ENCODE assay signal across 8 mouse cellular contexts in genomic region chr11:101009888-101010784, GRCm38 (mm10). TPM values are rescaled to one million over a fixed set of nuclear protein-coding genes. Genes with fewer than 3 reads are reported as not detected.
A peak's percentile ranks its signal among the peaks of the same experiment; 100 is the strongest.
DNase-seq lines count a peak whose midpoint lies in the region; ATAC-seq and TF ChIP-seq lines count a peak whose summit lies in the region.

No protein-coding gene starts in this region.

- peak overlapping the region; percentile 71 for H3K4me3 ChIP-seq in kidney, adult 2 months (ENCODE audit: insufficient read depth, low read depth, low read length)
- peak overlapping the region; percentile 68 for H3K4me3 ChIP-seq in embryonic facial prominence, embryonic 12.5 days
- peak overlapping the region; percentile 59 for H3K4me3 ChIP-seq in hindbrain, embryonic 15.5 days
- H3K4me3 ChIP-seq in liver, embryonic 16.5 days (ENCODE audit: low read depth, low read length): peak overlapping the region; percentile 94

- DNase-seq in kidney, adult 2 months: peak; percentile 30
- no peak for DNase-seq in kidney, adult 11 months
- DNase-seq in Patski (ENCODE audit: low read depth, low spot score): no peak
- DNase-seq in retina, embryonic 14.5 days (ENCODE audit: low spot score): peak; percentile 45
- DNase-seq in natural killer cell, adult 2 months (ENCODE audit: low spot score in 2 of 2): no peak

- no peaks in the 10 kb centered on the region for H3K9me3 ChIP-seq in embryonic facial prominence, embryonic 12.5 days
- H3K9me3 ChIP-seq in hindbrain, embryonic 15.5 days: no peaks in the 10 kb centered on the region
- no peaks in the 10 kb centered on the region for H3K9me3 ChIP-seq in liver, embryonic 16.5 days (replicated peaks; ENCODE audit: control insufficient read depth, low read length)

- in situ Hi-C loops in Patski (cut with MboI; ENCODE audit: low pct_unique_long_range_greater_than_20kb): loop anchor here (5.0 kb wide), 1 partner anchor 33 kb away; no protein-coding TSS in a partner anchor

- H3K27ac ChIP-seq in kidney, adult 2 months (ENCODE audit: insufficient read depth, low read depth, low read length): peak overlapping the region; percentile 46; the same call in 1 of the 2 replicates
- peak overlapping the region; percentile 84 for H3K27ac ChIP-seq in embryonic facial prominence, embryonic 12.5 days
- peak overlapping the region; percentile 87 for H3K27ac ChIP-seq in hindbrain, embryonic 15.5 days (replicated peaks)
- H3K27ac ChIP-seq in liver, embryonic 16.5 days (ENCODE audit: low read length): peak overlapping the region; percentile 100

- peaks cover 2% of the 10 kb centered on the region; the same call in 1 of the 2 replicates for H3K36me3 ChIP-seq in kidney, adult 2 months (ENCODE audit: control insufficient read depth, insufficient read depth, low read length)
- H3K36me3 ChIP-seq in embryonic facial prominence, embryonic 12.5 days: peaks cover 7% of the 10 kb centered on the region
- peaks cover 17% of the 10 kb centered on the region for H3K36me3 ChIP-seq in hindbrain, embryonic 15.5 days
- H3K36me3 ChIP-seq in liver, embryonic 16.5 days (ENCODE audit: control insufficient read depth, insufficient read depth): peaks cover 24% of the 10 kb centered on the region

- peak overlapping the region; percentile 73 for H3K9ac ChIP-seq in embryonic facial prominence, embryonic 12.5 days
- H3K9ac ChIP-seq in hindbrain, embryonic 15.5 days: peak overlapping the region; percentile 76
- peak overlapping the region; percentile 96 for H3K9ac ChIP-seq in liver, embryonic 16.5 days (ENCODE audit: low read depth, low read length)

- no peaks in the 10 kb centered on the region for H3K27me3 ChIP-seq in kidney, adult 2 months (replicated peaks; ENCODE audit: control insufficient read depth, insufficient read depth, low read length)
- H3K27me3 ChIP-seq in Patski: no peaks in the 10 kb centered on the region
- H3K27me3 ChIP-seq in embryonic facial prominence, embryonic 12.5 days: no peaks in the 10 kb centered on the region
- no peaks in the 10 kb centered on the region for H3K27me3 ChIP-seq in hindbrain, embryonic 15.5 days
- H3K27me3 ChIP-seq in liver, embryonic 16.5 days (ENCODE audit: control insufficient read depth, insufficient read depth, low read depth, low read length): no peaks in the 10 kb centered on the region

- POLR2A ChIA-PET in Patski (lab: Charles Lee): interaction anchor here (0.6 to 2.1 kb wide), 6 partner anchors 12 to 41 kb away, joined by 3 to 8 read pairs (median 4); no protein-coding TSS in a partner anchor

- CTCF ChIA-PET in Patski (lab: Charles Lee): interaction anchor here (0.6 to 1.6 kb wide), 7 partner anchors 9 to 46 kb away, joined by 3 to 6 read pairs (median 3); no protein-coding TSS in a partner anchor

- 8% methylated on average over 29 of the region's 29 CpGs for WGBS in kidney, adult 2 months
- 11% methylated on average over 29 of the region's 29 CpGs for WGBS in embryonic facial prominence, embryonic 12.5 days
- 6% methylated on average over 29 of the region's 29 CpGs for WGBS in hindbrain, embryonic 15.5 days
- WGBS in liver, embryonic 16.5 days (ENCODE audit: insufficient replicate concordance): 2% methylated on average over 29 of the region's 29 CpGs

- no peak for ATAC-seq in Patski
- no peak for ATAC-seq in embryonic facial prominence, embryonic 12.5 days (ENCODE audit: insufficient number of reproducible peaks, insufficient read depth, low FRiP score, low TSS enrichment)
- peak; percentile 16; the same call in 1 of the 2 replicates for ATAC-seq in hindbrain, embryonic 15.5 days (ENCODE audit: low FRiP score, low read depth)
- peak; percentile 82 for ATAC-seq in liver, embryonic 16.5 days (ENCODE audit: low read depth)

- H3K4me2 ChIP-seq in embryonic facial prominence, embryonic 12.5 days (replicated peaks): peak overlapping the region; percentile 74
- H3K4me2 ChIP-seq in hindbrain, embryonic 15.5 days: peak overlapping the region; percentile 57
- H3K4me2 ChIP-seq in liver, embryonic 16.5 days (ENCODE audit: low read depth, low read length): peak overlapping the region; percentile 94

- no peak for TF ChIP-seq CTCF in kidney, adult 2 months (conservative IDR thresholded peaks at IDR 0.05; ENCODE audit: insufficient read depth, insufficient read length, low read depth, low read length)
- TF ChIP-seq CTCF in Patski (IDR thresholded peaks at IDR 0.05): peak; percentile 29

- no peak for TF ChIP-seq POLR2A in kidney, adult 2 months (IDR thresholded peaks at IDR 0.05; ENCODE audit: low read depth, low read length)

- no peaks in the 10 kb centered on the region for H3K4me1 ChIP-seq in kidney, adult 2 months (ENCODE audit: control insufficient read depth, insufficient read depth, low read length)
- H3K4me1 ChIP-seq in embryonic facial prominence, embryonic 12.5 days: peaks cover 9% of the 10 kb centered on the region
- H3K4me1 ChIP-seq in hindbrain, embryonic 15.5 days (replicated peaks): peaks cover 38% of the 10 kb centered on the region
- peaks cover 24% of the 10 kb centered on the region for H3K4me1 ChIP-seq in liver, embryonic 16.5 days (ENCODE audit: control insufficient read depth, low read depth, low read length)

RNA-seq across cellular contexts. Expression of gene Atp6v0a1, which starts 0.9 kb away (rescaled TPM):
- polyA plus RNA-seq in kidney, adult 2 months (2012; rRNA removed): 48.4 and 54.0 TPM in 2 replicates
- 141 TPM for polyA plus RNA-seq in Patski (2021)
- 32.8 and 33.7 TPM in 2 replicates for polyA plus RNA-seq in embryonic facial prominence, embryonic 12.5 days (2016; fragmentation: Nextera tagmentation; extraction: Ambion mirVana)
- polyA plus RNA-seq in hindbrain, embryonic 15.5 days (2015; fragmentation: Nextera tagmentation; extraction: Ambion mirVana): 147 and 157 TPM in 2 replicates
- 47.5 and 49.9 TPM in 2 replicates for polyA plus RNA-seq in liver, embryonic 16.5 days (2015; fragmentation: Nextera tagmentation; extraction: Ambion mirVana)

RNA-seq across cellular contexts. Expression of gene Cavin1, which starts 39.4 kb away (rescaled TPM):
- 32.1 and 35.0 TPM in 2 replicates for polyA plus RNA-seq in kidney, adult 2 months (2012; rRNA removed)
- polyA plus RNA-seq in Patski (2021): 211 TPM
- 68.4 and 69.6 TPM in 2 replicates for polyA plus RNA-seq in embryonic facial prominence, embryonic 12.5 days (2016; fragmentation: Nextera tagmentation; extraction: Ambion mirVana)
- 47.2 and 50.1 TPM in 2 replicates for polyA plus RNA-seq in hindbrain, embryonic 15.5 days (2015; fragmentation: Nextera tagmentation; extraction: Ambion mirVana)
- polyA plus RNA-seq in liver, embryonic 16.5 days (2015; fragmentation: Nextera tagmentation; extraction: Ambion mirVana): 26.0 and 29.7 TPM in 2 replicates

RNA-seq across cellular contexts. Expression of gene Naglu, which starts 59.7 kb away (rescaled TPM):
- 50.6 and 60.6 TPM in 2 replicates for polyA plus RNA-seq in kidney, adult 2 months (2012; rRNA removed)
- polyA plus RNA-seq in Patski (2021): 46.4 TPM
- polyA plus RNA-seq in embryonic facial prominence, embryonic 12.5 days (2016; fragmentation: Nextera tagmentation; extraction: Ambion mirVana): 9.4 and 9.5 TPM in 2 replicates
- 13.0 and 15.5 TPM in 2 replicates for polyA plus RNA-seq in hindbrain, embryonic 15.5 days (2015; fragmentation: Nextera tagmentation; extraction: Ambion mirVana)
- polyA plus RNA-seq in liver, embryonic 16.5 days (2015; fragmentation: Nextera tagmentation; extraction: Ambion mirVana): 7.1 and 7.2 TPM in 2 replicates

Comparison
In these comparisons a context has a peak if more than half of its experiments do, and no peak if none do; other contexts are left out.
1. DNase-seq: peak in kidney, adult 2 months (single experiment) and retina, embryonic 14.5 days (single experiment); none in kidney, adult 11 months (single experiment), Patski (single experiment) and natural killer cell, adult 2 months (0 of 2).
2. H3K27ac ChIP-seq: peak in every context shown above with its lines; median percentile 100 in liver, embryonic 16.5 days; 87 in hindbrain, embryonic 15.5 days; 84 in embryonic facial prominence, embryonic 12.5 days; 46 in kidney, adult 2 months.
3. ATAC-seq: peak in hindbrain, embryonic 15.5 days (single experiment) and liver, embryonic 16.5 days (single experiment); none in Patski (single experiment) and embryonic facial prominence, embryonic 12.5 days (single experiment).
4. Peak in every context shown above with its lines, with median percentiles within 50 percentile points of each other: H3K4me3 ChIP-seq, H3K4me2 ChIP-seq and H3K9ac ChIP-seq.